Mouse (Mus musculus) spleen, adult 2 months (tissue): ENCODE results near the gene Qrich1.

Experiments
- CTCF ChIP-seq: fragments of 200-500 bp; IDR thresholded peaks from 2 replicates; pipeline ENCODE4 v1.5.1; 2011; ENCODE audit warnings: mild to moderate bottlenecking, inconsistent platforms; ENCODE audit not compliant: insufficient read depth, insufficient read length, insufficient replicate concordance; ENCODE audit errors: extremely low read depth
- POLR2A ChIP-seq: fragments of 200-500 bp; IDR thresholded peaks from 2 replicates; pipeline ENCODE4 v1.6.1; 2011; ENCODE audit warnings: low read depth, low read length, inconsistent platforms

DNA sequence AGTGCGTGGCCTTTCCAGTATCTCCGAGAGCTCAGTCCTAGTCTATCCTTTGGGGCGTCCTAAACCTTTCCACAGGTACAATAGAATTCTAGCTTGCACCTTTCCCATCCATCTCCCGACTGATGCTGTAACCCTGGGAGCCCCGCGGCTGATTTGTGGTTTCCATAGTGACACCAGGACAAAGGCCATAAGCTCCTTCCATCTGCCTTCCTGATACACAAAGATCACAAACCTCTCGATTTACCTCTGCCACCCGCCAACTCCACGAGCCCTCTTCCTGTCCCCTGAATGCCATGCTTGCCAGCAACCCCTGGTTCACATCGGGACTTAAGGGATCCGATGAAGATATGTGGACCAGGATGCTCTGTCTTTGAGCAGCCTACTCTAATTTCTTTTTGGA is 37.4 kb upstream of the Qrich1 start:
- TF ChIP-seq POLR2A (no peak), CTCF (no peak)
